Mouse (Mus musculus): ENCODE measurements around the gene Plagl2.
A peak's percentile ranks its signal among the peaks of the same experiment; 100 is the strongest.

Plagl2 gene

GRCm38 (mm10) chr2:153239021-153239859 is 2.0 kb downstream of the Plagl2 start:
- no peak for DNase-seq

- no peak for DNase-seq
Observed at GRCm38 (mm10) chr2:153238406-153238805, 2.8 kb downstream of the Plagl2 start.

DNA sequence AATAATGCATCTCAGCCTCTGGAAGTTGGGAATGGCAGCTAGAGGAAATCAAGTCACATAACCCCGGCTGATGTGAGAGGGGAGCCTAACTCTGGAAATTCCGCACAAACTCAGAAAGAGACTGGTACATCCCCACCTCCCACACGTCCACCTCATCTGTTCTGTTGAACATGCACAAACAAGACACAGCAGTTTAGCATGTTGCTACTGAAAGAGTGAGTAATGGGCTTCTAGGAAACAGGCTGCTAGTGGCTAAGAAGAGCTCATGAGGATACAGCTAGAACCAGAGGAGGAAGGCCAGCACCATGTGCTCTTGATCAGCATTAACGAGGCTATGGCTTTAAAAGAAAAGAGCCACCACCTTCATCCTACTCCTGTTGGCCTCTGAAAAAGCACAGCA is 3.3 kb downstream of the Plagl2 start:
- DNase-seq: no peak

- DNase-seq: no peak
Observed at GRCm38 (mm10) chr2:153237193-153237592, 4.0 kb downstream of the Plagl2 start.

DNA sequence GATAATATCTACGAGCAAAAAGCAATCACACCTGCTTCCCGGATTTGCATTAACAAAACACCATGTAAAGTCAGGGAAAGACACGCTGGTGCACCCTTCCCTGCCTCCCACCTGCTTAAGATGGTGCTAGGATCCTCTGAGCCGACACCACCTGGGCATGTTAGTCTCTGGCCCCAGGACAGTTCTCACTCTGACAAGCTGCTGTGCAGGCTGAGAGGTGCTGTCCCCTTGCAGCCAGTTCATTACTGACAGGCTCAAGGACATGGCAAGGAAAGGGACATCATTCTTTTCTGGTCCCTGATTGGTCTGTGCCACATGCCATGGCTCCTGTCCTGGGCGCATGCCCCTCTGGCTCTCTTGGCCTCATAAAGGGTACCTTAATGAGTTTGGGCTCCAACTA is 12.7 kb downstream of the Plagl2 start:
- no peak for DNase-seq

DNA sequence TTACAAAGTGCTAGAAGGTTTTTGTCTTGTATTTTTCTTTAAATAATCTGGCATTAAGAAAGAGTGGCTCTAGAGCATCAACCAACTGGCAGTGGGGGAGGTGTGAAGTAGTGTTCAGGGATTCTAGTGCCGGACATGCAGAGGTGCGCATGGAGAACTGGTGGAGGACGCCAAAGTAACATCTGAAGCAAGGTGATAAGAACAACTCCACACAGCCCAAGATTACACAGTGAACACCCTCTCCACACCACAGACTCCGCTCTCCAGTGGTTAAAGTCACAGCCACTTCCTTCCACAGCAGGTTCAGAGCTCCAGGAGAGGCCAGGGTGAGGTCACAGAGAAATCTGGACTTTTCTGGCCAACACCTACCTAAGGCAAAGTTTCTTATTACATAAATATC is 13.3 kb downstream of the Plagl2 start:
- DNase-seq: no peak

DNA sequence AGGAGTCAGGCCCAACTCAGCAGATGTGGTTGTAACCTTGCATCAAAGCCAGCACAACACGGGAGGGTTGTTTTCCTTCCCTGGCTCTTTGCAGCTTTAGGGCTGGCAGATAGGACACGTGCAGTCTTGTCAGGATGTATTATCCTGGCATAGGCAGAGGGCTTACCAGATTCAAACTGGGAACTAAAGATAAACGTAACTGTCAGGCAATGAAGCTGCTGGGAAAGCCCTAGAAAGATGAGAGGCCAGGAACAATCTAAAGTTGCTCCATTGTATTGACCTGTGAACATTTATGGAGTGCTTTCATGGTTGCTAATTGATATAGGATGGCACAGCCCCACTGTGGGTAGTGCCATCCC is 15.7 kb downstream of the Plagl2 start:
- DNase-seq: no peak

DNA sequence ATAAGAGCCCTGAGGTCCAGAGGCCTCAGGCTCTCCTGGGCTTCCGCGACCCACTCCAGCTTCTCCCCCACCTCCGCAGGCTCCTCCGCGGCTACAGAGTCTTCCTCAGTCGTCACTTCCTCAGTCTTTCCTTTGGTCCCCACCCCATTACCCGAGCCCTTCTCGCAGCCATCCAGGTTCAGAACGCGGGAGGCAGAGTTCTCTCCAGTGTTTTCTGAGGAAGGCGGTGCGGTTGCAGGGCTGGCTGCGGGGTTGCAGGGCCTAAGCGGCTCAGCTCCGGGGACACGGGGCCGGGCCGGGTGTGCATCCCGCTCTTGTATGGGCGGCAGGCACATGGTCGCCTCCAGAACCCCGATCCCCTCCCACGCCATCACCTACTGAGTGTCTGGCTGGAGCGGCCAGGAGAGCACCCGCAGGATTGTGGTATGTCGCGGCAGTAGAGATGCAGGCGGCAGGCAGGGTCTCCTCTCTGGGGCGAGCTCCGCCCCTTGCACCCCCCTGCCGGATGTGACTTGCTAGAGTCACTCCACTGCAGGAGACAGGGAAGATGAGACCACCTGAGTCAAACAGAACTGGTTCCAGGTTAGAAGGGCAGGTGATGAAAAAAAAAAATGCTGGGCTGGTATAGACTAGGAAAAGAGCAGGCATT is 16.2 kb downstream of the Plagl2 start, which contains the start of gene Tspyl3:
Tspyl3 (minus strand) TSS at position 496 of the 649 bp plus-strand sequence.
- peak; percentile 49 for DNase-seq

DNA sequence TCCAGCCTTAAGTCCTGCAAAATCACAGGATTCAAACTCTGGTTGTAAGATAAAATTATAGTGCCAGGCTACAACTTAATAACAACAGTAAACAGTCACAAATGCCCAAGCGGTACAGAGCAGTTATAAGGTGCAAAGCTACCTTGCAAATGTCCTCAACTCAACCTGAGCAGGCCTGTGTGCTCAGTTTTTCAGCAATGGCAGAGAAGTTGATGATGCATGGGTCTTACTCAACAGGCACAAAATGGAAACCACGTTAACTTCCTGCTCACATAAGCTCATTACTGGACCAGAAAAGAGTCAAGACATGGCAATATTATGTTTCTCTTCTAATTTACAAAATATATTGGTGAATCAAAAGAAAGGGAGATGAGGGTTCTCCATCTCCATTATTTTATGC is 18.7 kb downstream of the Plagl2 start:
- no peak for DNase-seq

GRCm38 (mm10) chr2:153222130-153222529 is 19.1 kb downstream of the Plagl2 start:
- no peak for DNase-seq

GRCm38 (mm10) chr2:153221620-153222019 is 19.6 kb downstream of the Plagl2 start:
- DNase-seq: no peak

GRCm38 (mm10) chr2:153218516-153218915 is 22.7 kb downstream of the Plagl2 start:
- DNase-seq: no peak

GRCm38 (mm10) chr2:153217826-153218340 is 23.3 kb downstream of the Plagl2 start:
- DNase-seq: no peak

DNA sequence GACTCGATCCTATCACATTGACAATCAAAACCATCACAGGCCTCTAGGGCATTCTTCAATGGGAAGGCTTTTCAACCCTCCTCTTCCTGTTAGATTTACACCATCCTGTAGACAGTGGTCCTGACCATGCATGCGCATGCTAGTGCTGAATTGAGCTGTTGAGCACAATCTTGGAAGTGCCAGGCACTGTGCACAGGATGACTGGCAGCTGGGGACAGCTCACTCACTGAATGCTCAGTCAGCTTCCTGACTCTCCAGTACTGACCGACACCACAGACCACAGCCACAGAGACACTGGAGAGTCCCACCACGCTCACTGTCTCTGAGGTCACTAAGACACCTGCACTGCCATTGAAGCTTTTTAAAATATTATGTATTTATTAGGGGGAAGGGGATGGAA is 25.8 kb downstream of the Plagl2 start:
- no peak for DNase-seq

DNA sequence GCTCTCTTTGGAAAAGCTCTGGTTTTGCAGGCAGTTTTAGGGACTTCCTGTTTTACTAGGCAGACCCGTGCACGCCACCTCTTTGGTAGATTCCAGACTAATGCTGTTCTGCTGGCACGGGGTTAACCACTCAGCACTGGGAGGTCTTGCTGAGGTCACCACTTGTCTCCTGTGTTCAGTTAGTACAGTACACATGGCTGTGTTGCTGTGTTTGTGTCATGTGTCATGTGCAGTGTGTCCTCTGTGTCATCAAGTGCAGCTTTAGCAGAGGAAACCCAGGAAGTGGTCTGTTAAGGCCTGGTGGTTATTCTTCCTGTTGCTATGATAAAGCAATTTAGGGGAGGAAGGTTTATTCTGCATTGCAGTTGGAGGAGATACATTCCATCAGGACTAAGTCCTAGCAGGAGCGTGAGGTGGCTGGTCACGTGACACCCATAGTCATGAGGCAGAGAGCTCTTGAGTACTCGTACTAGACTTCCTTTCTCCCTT is 26.4 kb downstream of the Plagl2 start:
- DNase-seq: no peak

DNA sequence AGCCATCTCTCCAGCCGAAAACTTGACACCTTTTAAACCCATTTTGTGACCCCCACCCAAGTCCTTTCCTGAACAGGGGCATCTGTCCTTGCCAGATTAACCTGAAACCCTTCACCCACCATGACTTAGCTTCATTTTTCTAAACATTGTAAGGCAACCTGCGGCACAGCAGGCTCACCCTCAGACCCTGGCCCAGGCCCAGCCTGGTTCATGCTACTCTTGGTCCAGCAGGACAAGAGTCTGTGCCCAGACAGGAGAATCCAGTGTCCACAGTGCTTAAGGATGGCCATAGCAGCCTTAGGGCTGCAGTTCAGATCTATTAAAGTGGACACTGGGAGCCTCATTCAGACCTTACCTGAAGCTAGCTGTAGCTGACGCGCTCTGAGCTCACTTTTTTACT is 27.9 kb downstream of the Plagl2 start:
- no peak for DNase-seq

DNA sequence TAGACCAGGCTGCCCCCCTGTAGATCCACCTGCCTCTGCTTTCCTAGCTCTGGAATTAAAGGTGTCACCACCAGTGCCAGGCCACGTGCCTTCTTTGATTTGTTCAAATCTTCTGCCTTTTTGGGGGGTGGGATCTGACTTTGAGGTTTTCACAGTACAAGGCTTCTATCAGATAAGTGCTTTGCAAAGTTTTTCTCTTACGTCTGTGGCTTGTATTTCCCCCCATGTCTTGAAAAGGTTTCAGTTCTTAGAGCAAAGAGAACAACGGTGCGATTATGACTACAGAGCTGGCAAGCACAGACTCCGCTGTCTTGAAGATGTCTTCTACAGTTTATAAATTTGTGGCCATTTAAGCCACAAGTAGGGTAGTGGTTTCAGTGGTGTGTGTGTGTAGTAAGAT is 29.8 kb downstream of the Plagl2 start:
- no peak for DNase-seq

DNA sequence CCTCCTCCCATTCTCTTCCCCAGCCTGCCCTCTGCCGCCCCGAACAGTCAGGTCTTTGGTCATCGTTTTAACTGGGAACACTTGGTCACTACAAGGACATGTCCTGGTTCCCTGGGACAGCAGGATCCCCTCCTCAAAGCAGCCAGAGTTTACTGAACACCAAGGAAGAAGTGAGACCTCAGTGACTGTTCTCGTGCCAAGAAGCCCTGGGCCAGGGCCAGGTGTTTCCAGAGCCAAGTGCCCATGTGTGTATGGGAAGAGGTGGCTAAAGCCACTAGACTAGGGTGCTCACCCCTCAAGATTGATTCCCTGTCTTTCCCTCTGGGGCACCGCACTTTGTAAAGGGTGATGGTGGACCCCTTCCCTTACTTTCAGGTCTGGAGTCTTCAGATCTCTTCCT is 31.9 kb downstream of the Plagl2 start:
- peak; percentile 20 for DNase-seq

DNA sequence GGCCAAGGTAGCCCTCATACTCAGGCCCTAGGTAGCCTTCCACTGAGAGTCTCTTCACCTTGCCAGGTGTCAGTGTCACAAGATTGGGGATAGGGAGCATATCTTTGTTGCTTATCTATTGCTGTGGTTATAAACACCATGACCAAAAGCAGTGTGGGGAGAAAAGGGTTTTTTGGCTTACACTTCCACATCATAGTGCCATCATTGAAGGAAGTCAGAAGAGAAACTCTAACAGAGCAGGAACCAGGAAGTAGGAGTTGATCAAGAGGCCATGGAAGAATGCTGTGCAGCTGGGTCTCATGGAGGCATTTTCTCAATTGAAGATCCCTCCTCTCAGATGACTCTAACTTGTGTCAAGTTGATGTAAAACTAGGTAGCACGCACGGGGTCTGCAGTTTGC is 33.1 kb downstream of the Plagl2 start:
- DNase-seq: no peak

- DNase-seq: no peak
Observed at GRCm38 (mm10) chr2:153202766-153203165, 38.5 kb downstream of the Plagl2 start.

DNA sequence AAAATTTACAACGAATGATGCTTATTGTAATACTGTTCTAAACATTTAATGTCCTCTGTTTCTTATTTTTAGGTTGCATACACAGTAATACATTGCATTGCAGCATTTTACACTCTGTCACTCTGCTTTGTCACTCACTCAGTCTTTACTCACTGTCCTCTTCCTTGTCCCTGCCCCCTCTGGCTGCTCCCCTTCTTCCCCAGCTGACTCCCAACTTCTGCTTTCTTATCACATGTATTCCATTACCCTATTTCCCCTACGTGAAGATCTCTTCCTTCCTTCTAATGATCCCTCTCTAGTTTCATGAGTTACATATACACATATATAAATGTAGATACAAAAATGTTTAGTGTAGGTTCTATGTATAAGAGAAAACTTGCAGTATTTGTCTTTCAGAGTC is 42.1 kb downstream of the Plagl2 start:
- DNase-seq: no peak

DNA sequence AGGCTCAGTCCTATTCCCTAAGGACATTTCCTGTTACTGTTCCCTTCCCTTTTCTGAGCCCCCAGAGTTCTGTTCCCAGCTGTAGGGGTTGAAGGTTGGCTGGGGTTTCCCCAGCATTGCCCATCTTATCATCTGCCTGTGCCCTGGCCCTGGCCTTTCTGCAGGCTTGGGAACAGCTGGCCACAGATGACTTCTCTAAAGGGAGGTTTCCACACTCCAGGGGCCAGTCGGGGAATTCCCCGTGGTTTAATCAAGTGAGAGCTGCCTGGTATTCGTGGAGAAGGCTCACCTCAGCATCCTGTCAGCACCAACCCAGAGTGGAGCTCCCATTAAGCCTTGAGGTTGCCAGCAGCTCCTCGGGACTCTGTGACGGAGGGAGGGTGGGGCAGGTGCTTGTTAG is 42.7 kb downstream of the Plagl2 start:
- no peak for DNase-seq

GRCm38 (mm10) chr2:153194255-153194654 is 47.0 kb downstream of the Plagl2 start:
- no peak for DNase-seq

DNA sequence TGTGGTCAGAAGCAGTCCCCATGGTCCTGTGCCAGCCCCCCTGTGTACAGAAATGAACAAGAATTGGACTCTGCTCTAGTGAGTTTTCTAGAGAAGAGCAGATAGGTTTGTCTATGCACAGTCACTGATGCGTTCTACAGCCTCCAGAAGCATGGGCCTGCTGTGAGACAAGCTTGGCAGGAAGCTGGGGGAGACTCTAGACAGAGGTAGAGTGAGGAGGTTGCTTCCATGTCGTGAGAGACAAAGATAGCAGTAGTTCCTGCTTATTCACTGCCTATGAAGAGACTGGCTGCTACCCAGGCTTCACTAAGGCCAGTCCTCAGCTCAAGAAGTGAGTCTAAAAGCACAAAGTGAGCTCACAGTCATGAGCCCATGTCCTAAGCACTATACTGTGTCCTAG is 50.0 kb downstream of the Plagl2 start:
- DNase-seq: no peak
